Mouse (Mus musculus): ENCODE results near the gene Eml2. TPM values are rescaled to one million over a fixed set of nuclear protein-coding genes. Genes with fewer than 3 reads are reported as not detected.

Gene Eml2
- polyA plus RNA-seq (2014; fragmentation: Nextera tagmentation; extraction: Ambion mirVana): 2.0 and 2.1 TPM in 2 replicates

- under 1% methylated on average over 30 of the region's 30 CpGs for WGBS
- ATAC-seq (replicated peaks; ENCODE audit: low FRiP score): peak; percentile 78
- H3K27me3 ChIP-seq (ENCODE audit: control insufficient read depth, insufficient read depth, low read length): peaks cover 48% of the 10 kb centered on the region
Measured at GRCm38 (mm10) chr7:19175708-19176515, at the start of gene Eml2. Gene Eml2 (plus strand): TSS chr7:19176421.

GRCm38 (mm10) chr7:19127744-19128143 is 48.5 kb upstream of the Eml2 start:
- ATAC-seq (replicated peaks; ENCODE audit: low FRiP score): no peak
- no peak overlapping the region for H3K27ac ChIP-seq (ENCODE audit: low read depth, low read length)
- no peak overlapping the region for H3K9ac ChIP-seq (ENCODE audit: low read length)
- no peaks in the 10 kb centered on the region for H3K9me3 ChIP-seq (ENCODE audit: control insufficient read depth, low read length)
- no peaks in the 10 kb centered on the region for H3K27me3 ChIP-seq (ENCODE audit: control insufficient read depth, insufficient read depth, low read length)
- no peak overlapping the region for H3K4me3 ChIP-seq (ENCODE audit: low read depth, low read length)
- no peak overlapping the region for H3K4me2 ChIP-seq (ENCODE audit: low read depth, low read length, severe bottlenecking)
- peaks cover 7% of the 10 kb centered on the region for H3K4me1 ChIP-seq (replicated peaks; ENCODE audit: control insufficient read depth, insufficient read depth, low read length)
- no peaks in the 10 kb centered on the region for H3K36me3 ChIP-seq (ENCODE audit: control insufficient read depth, insufficient read depth, low read length)
- no peak for DNase-seq (ENCODE audit: low spot score)
- 92% methylated on average over 5 of the region's 5 CpGs for WGBS

More at GRCm38 (mm10) chr7:19175708-19176515, at the start of gene Eml2:
- Histone ChIP-seq H3K4me2 (ENCODE audit: low read depth, low read length, severe bottlenecking) (peak within 1 kb of the TSS; percentile 63), H3K4me1 (replicated peaks; ENCODE audit: control insufficient read depth, insufficient read depth, low read length) (peaks cover 12% of the 10 kb centered on the region; the same call in 1 of the 2 replicates), H3K9ac (ENCODE audit: low read length) (peak within 1 kb of the TSS; percentile 50), H3K36me3 (ENCODE audit: control insufficient read depth, insufficient read depth, low read length) (no peaks in the 10 kb centered on the region), H3K4me3 (ENCODE audit: low read depth, low read length) (peak within 1 kb of the TSS; percentile 40), H3K27ac (ENCODE audit: low read depth, low read length) (no peak within 1 kb of the TSS), H3K9me3 (ENCODE audit: control insufficient read depth, low read length) (no peaks in the 10 kb centered on the region)
- DNase-seq (ENCODE audit: low spot score): peak; percentile 72

GRCm38 (mm10) chr7:19129396-19129795 is 46.8 kb upstream of the Eml2 start:
- Histone ChIP-seq H3K4me2 (ENCODE audit: low read depth, low read length, severe bottlenecking) (no peak overlapping the region), H3K4me3 (ENCODE audit: low read depth, low read length) (no peak overlapping the region), H3K9me3 (ENCODE audit: control insufficient read depth, low read length) (no peaks in the 10 kb centered on the region), H3K36me3 (ENCODE audit: control insufficient read depth, insufficient read depth, low read length) (no peaks in the 10 kb centered on the region), H3K27me3 (ENCODE audit: control insufficient read depth, insufficient read depth, low read length) (no peaks in the 10 kb centered on the region), H3K4me1 (replicated peaks; ENCODE audit: control insufficient read depth, insufficient read depth, low read length) (peaks cover 7% of the 10 kb centered on the region), H3K9ac (ENCODE audit: low read length) (no peak overlapping the region), H3K27ac (ENCODE audit: low read depth, low read length) (no peak overlapping the region)
- DNase-seq (ENCODE audit: low spot score) (no peak), ATAC-seq (replicated peaks; ENCODE audit: low FRiP score) (no peak)
- WGBS: 95% methylated on average over 5 of the region's 5 CpGs

GRCm38 (mm10) chr7:19130657-19131056 is 45.6 kb upstream of the Eml2 start:
- peak overlapping the region; percentile 68; the same call in 1 of the 2 replicates for H3K27ac ChIP-seq (ENCODE audit: low read depth, low read length)
- H3K27me3 ChIP-seq (ENCODE audit: control insufficient read depth, insufficient read depth, low read length): no peaks in the 10 kb centered on the region
- no peak for ATAC-seq (replicated peaks; ENCODE audit: low FRiP score)
- peak overlapping the region; percentile 45; the same call in 1 of the 2 replicates for H3K9ac ChIP-seq (ENCODE audit: low read length)
- H3K36me3 ChIP-seq (ENCODE audit: control insufficient read depth, insufficient read depth, low read length): peaks cover 3% of the 10 kb centered on the region; the same call in 1 of the 2 replicates
- H3K4me3 ChIP-seq (ENCODE audit: low read depth, low read length): peak overlapping the region; percentile 35; the same call in 1 of the 2 replicates
- no peak for DNase-seq (ENCODE audit: low spot score)
- H3K4me1 ChIP-seq (replicated peaks; ENCODE audit: control insufficient read depth, insufficient read depth, low read length): peaks cover 7% of the 10 kb centered on the region
- H3K9me3 ChIP-seq (ENCODE audit: control insufficient read depth, low read length): no peaks in the 10 kb centered on the region
- peak overlapping the region; percentile 67 for H3K4me2 ChIP-seq (ENCODE audit: low read depth, low read length, severe bottlenecking)
- 35% methylated on average over 4 of the region's 4 CpGs for WGBS

- WGBS: under 1% methylated on average over 39 of the region's 39 CpGs
- H3K9ac ChIP-seq (ENCODE audit: low read length): peak overlapping the region; percentile 45; the same call in 1 of the 2 replicates
- peaks cover 9% of the 10 kb centered on the region; the same call in 1 of the 2 replicates for H3K36me3 ChIP-seq (ENCODE audit: control insufficient read depth, insufficient read depth, low read length)
- H3K4me2 ChIP-seq (ENCODE audit: low read depth, low read length, severe bottlenecking): peak overlapping the region; percentile 67
- ATAC-seq (replicated peaks; ENCODE audit: low FRiP score) (peak; percentile 98), DNase-seq (ENCODE audit: low spot score) (peak; percentile 98)
- peak overlapping the region; percentile 35 for H3K4me3 ChIP-seq (ENCODE audit: low read depth, low read length)
- no peaks in the 10 kb centered on the region for H3K27me3 ChIP-seq (ENCODE audit: control insufficient read depth, insufficient read depth, low read length)
- H3K4me1 ChIP-seq (replicated peaks; ENCODE audit: control insufficient read depth, insufficient read depth, low read length): peaks cover 7% of the 10 kb centered on the region
- H3K9me3 ChIP-seq (ENCODE audit: control insufficient read depth, low read length): no peaks in the 10 kb centered on the region
- H3K27ac ChIP-seq (ENCODE audit: low read depth, low read length): peak overlapping the region; percentile 69
Measured at GRCm38 (mm10) chr7:19131324-19131848, 44.8 kb upstream of the Eml2 start.

- Histone ChIP-seq H3K9ac (ENCODE audit: low read length) (no peak overlapping the region), H3K27ac (ENCODE audit: low read depth, low read length) (no peak overlapping the region), H3K27me3 (ENCODE audit: control insufficient read depth, insufficient read depth, low read length) (no peaks in the 10 kb centered on the region), H3K36me3 (ENCODE audit: control insufficient read depth, insufficient read depth, low read length) (peaks cover 27% of the 10 kb centered on the region; the same call in 1 of the 2 replicates), H3K4me2 (ENCODE audit: low read depth, low read length, severe bottlenecking) (no peak overlapping the region), H3K4me1 (replicated peaks; ENCODE audit: control insufficient read depth, insufficient read depth, low read length) (peaks cover 3% of the 10 kb centered on the region), H3K4me3 (ENCODE audit: low read depth, low read length) (no peak overlapping the region), H3K9me3 (ENCODE audit: control insufficient read depth, low read length) (no peaks in the 10 kb centered on the region)
- DNase-seq (ENCODE audit: low spot score) (no peak), ATAC-seq (replicated peaks; ENCODE audit: low FRiP score) (no peak)
- WGBS: 94% methylated on average over 13 of the region's 13 CpGs
Measured at GRCm38 (mm10) chr7:19136168-19136567, 40.1 kb upstream of the Eml2 start.

GRCm38 (mm10) chr7:19136673-19137334 is 39.4 kb upstream of the Eml2 start:
- DNase-seq (ENCODE audit: low spot score): no peak
- no peaks in the 10 kb centered on the region for H3K9me3 ChIP-seq (ENCODE audit: control insufficient read depth, low read length)
- no peak overlapping the region for H3K9ac ChIP-seq (ENCODE audit: low read length)
- no peak overlapping the region for H3K4me2 ChIP-seq (ENCODE audit: low read depth, low read length, severe bottlenecking)
- H3K4me3 ChIP-seq (ENCODE audit: low read depth, low read length): no peak overlapping the region
- no peak overlapping the region for H3K27ac ChIP-seq (ENCODE audit: low read depth, low read length)
- ATAC-seq (replicated peaks; ENCODE audit: low FRiP score): no peak
- H3K27me3 ChIP-seq (ENCODE audit: control insufficient read depth, insufficient read depth, low read length): no peaks in the 10 kb centered on the region
- peaks cover 27% of the 10 kb centered on the region; the same call in 1 of the 2 replicates for H3K36me3 ChIP-seq (ENCODE audit: control insufficient read depth, insufficient read depth, low read length)
- WGBS: 93% methylated on average over 38 of the region's 38 CpGs
- H3K4me1 ChIP-seq (replicated peaks; ENCODE audit: control insufficient read depth, insufficient read depth, low read length): peaks cover 2% of the 10 kb centered on the region; the same call in 1 of the 2 replicates

- 49% methylated on average over 5 of the region's 5 CpGs for WGBS
- Histone ChIP-seq H3K9ac (ENCODE audit: low read length) (no peak overlapping the region), H3K27ac (ENCODE audit: low read depth, low read length) (no peak overlapping the region), H3K4me1 (replicated peaks; ENCODE audit: control insufficient read depth, insufficient read depth, low read length) (no peaks in the 10 kb centered on the region), H3K4me2 (ENCODE audit: low read depth, low read length, severe bottlenecking) (no peak overlapping the region), H3K36me3 (ENCODE audit: control insufficient read depth, insufficient read depth, low read length) (peaks cover 27% of the 10 kb centered on the region; the same call in 1 of the 2 replicates), H3K27me3 (ENCODE audit: control insufficient read depth, insufficient read depth, low read length) (no peaks in the 10 kb centered on the region), H3K4me3 (ENCODE audit: low read depth, low read length) (no peak overlapping the region), H3K9me3 (ENCODE audit: control insufficient read depth, low read length) (no peaks in the 10 kb centered on the region)
- ATAC-seq (replicated peaks; ENCODE audit: low FRiP score): no peak
- peak; percentile 74 for DNase-seq (ENCODE audit: low spot score)
Measured at GRCm38 (mm10) chr7:19137380-19137779, 38.8 kb upstream of the Eml2 start.

All from forebrain, embryonic 11.5 days (tissue).